Mouse (Mus musculus): ENCODE measurements at regions not wholly inside any gene's neighbourhood (a gene's known extent, or its start where the extent isn't known, plus 50 kb on each side); places are given as distances from the start of the nearest gene placed in this dataset.
A peak's percentile ranks its signal among the peaks of the same experiment; 100 is the strongest.
"Not testable (repeated sequence)": the region's sequence is repeated elsewhere in the genome, so short reads cannot be mapped to it uniquely, and the experiment has no call there.

DNA sequence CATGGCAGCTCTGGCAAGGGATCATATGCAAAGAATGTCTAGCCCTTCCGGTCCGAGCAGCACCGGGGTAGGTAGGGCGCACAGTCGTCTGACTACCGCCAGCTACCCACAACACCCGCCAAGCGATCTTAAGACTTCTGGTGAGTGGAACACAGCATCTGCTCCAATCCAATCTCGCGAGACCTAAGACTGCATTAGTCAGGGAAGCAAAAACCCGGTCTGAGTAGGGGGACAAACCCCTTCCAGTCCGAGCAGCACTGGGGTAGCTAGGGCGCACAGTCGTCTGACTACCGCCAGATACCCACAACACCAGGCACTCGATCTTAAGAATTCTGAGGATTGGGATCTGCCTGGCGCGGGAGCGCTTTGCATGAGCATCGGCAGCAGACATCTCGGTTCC, 57.1 kb downstream of the Nap1l2 start:
- not testable (repeated sequence) for DNase-seq (ENCODE audit: low spot score in 2 of 2)

DNA sequence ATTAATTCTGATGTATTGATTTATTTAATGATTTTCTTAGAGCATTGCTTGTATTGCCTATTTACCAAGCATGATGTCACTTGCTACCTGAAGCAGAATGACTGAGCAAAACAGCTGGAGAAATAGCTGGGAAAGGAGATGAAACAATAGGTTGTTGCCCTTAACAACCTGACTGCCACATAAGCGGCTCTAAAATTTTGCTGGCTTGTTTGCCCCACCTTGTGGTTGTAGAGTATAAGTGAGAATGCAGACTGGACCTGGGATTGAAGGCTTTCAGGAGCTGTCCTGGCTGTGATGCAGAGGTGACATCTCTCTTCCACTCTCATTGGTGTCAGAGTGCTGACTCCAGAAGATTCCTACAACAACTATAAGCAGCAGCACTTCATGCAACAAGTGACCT, 77.3 kb downstream of the Nap1l2 start:
- DNase-seq (ENCODE audit: low spot score in 2 of 2): peak in 1 of 2 experiments; percentile 2

DNA sequence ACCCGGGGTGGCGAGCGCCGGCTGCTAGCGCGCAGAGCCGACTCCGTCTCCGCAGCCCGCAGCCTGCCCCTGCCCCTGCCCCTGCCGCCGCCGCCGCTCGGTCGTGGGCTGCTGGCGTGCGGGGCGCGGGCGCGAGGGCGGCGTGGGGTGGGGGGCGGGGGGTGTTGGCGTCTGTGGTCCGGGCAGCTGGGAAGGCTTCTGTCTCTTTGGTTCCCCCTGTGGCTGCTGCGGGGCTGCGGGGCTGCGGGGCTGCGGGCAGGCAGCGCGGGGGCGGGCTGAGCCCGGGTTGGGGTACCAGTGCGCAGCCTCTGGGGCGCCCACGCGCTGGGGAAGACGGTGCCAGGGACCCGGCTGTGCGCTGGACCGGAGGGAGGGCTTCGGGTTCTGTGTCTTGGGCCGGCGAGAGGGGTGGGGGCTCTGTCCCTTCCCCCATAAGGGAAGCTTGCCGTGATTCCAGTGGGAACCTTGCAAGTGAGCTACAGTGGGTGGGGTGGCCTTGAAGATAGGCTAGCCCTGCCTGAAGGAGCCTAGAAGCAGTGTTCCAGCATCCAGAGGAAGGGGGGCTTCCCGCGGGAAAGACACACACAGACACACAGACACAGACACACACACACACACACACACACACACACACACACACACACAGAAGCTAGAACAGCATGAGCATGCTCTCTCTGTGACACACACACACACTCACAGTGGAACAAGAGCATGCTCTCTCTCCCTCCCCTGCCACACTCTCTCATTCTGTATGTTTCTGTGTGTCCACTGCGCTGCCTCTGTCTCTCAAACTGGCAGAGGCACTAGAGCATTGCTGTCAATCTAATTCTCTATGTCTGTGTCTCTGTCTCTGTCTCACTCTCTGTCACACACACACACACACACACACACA, 118.5 kb downstream of the Nap1l2 start:
- DNase-seq (ENCODE audit: low spot score in 2 of 2): not testable (repeated sequence)

DNA sequence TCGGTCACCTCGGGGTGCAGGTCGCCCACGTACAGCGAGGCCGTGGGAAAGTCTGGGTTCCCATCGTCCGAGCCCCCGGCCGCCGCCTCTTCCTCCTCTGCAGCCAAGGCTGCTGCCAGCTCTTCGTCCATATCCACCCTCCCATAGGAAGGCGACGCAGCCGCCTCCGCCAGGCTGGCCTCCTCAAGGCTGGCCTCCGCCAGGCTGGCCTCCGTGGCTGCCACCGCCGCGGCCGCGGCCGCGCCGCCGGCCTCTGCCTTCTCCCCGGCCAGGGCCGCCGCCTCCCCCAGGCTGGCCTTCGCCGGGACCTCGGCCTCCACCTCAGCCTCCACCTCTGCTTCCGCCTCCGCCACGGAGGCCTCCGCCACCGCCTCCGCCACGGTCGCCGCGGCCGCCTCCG, 119.3 kb downstream of the Nap1l2 start:
- DNase-seq (ENCODE audit: low spot score in 2 of 2): not testable (repeated sequence)

DNA sequence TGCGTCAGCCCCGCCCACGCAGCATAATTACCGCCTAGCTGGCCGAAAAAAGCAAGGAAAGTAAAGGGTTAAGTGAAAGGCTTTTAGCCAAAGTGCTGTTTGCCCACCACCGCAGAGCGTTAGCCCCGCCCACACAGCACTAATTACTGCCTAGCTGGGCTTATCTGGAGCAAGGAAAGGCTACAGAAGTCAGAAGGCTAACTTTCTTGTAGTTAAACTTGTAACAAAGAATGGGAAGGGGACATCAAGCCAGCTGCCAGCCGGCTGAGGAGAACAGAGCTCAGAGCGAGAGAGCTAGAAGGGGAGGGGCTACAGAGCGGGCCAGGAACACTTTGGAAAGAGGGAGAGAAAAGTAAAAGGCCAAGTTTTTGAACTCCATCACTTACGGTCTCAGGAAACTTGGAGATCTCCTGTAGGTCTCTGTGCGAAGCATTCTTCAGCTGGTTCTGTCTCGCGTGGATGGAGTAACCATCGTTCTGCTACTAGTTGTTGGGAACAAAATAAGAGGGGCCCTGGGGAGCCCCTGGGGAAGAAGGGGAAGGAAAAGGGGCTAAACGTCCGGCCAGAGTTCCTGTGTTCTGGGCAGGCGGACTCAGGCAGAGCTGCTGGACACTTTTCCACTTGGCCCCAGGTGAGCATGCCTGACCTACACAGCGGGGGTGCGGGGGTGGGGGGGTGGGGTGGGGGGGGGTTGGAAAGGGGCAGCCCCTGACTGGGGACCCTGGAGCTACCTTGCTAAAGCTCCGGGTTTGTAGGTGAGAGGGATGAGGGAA, 98.3 kb downstream of the 1700018G05Rik start:
- no peak for DNase-seq (ENCODE audit: low spot score in 2 of 2)

DNA sequence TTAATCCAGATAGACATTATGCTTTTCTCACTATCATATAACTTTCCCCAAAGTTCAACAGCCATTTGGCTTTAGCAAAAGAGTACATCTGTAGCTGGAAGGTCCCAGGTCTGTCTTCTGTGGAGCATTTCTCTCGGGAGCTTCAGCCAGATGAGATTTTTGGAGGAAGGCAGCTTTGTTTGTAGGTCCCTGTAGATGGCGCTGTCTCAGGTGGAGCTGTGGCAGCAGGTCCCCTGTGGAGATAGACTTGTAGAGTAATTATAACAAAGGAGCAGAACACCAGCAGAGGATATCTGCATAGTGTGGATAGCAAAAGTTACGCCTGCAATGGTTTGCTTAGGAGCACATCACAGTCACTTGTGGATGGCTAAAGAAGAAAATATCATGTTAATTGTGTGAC, 97.3 kb downstream of the 1700018G05Rik start:
- DNase-seq (ENCODE audit: low spot score in 2 of 2): not testable (repeated sequence)

DNA sequence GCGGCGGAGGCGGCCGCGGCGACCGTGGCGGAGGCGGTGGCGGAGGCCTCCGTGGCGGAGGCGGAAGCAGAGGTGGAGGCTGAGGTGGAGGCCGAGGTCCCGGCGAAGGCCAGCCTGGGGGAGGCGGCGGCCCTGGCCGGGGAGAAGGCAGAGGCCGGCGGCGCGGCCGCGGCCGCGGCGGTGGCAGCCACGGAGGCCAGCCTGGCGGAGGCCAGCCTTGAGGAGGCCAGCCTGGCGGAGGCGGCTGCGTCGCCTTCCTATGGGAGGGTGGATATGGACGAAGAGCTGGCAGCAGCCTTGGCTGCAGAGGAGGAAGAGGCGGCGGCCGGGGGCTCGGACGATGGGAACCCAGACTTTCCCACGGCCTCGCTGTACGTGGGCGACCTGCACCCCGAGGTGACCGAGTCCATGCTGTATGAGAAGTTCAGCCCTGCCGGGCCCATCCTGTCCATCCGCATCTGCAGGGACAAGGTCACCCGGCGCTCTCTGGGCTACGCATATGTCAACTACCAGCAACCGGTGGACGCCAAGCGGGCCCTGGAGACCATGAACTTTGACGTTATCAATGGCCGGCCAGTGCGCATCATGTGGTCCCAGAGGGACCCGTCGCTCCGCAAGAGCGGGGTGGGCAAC, 85.4 kb downstream of the 1700018G05Rik start:
- not testable (repeated sequence) for DNase-seq (ENCODE audit: low spot score in 2 of 2)

DNA sequence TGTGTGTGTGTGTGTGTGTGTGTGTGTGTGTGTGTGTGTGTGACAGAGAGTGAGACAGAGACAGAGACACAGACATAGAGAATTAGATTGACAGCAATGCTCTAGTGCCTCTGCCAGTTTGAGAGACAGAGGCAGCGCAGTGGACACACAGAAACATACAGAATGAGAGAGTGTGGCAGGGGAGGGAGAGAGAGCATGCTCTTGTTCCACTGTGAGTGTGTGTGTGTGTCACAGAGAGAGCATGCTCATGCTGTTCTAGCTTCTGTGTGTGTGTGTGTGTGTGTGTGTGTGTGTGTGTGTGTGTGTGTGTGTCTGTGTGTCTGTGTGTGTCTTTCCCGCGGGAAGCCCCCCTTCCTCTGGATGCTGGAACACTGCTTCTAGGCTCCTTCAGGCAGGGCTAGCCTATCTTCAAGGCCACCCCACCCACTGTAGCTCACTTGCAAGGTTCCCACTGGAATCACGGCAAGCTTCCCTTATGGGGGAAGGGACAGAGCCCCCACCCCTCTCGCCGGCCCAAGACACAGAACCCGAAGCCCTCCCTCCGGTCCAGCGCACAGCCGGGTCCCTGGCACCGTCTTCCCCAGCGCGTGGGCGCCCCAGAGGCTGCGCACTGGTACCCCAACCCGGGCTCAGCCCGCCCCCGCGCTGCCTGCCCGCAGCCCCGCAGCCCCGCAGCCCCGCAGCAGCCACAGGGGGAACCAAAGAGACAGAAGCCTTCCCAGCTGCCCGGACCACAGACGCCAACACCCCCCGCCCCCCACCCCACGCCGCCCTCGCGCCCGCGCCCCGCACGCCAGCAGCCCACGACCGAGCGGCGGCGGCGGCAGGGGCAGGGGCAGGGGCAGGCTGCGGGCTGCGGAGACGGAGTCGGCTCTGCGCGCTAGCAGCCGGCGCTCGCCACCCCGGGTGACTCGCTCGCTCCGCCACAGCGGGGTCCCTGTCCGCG, 84.4 kb downstream of the 1700018G05Rik start:
- not testable (repeated sequence) for DNase-seq (ENCODE audit: low spot score in 2 of 2)

DNA sequence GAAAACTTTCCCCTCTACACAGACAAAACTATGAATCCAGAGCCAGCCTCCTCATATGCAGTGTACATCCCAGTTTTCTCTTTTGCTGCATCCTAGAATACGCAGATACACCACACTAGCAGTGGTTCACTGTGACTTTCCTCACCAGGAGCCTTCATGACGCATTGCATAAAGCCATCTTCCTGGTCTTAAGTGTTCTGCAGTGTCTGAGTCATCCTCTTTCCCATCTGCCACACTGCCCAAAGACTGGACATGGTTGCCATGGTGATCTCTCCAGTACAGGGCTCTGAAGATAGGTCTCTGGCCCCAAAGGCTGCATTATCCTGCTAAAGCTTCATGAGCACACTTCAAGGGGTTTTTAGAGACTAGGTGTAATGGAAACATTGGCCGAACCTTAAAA, 65.8 kb downstream of the 1700018G05Rik start:
- not testable (repeated sequence) for DNase-seq (ENCODE audit: low spot score in 2 of 2)
